Mouse (Mus musculus) cerebellum, postnatal 36 days (tissue): ENCODE measurements around the gene Hspb7.

ENCODE experiments used
- DNase-seq, 2 experiments: peaks; one replicate each; pipeline ENCODE4 v3.0.0; 2021 to 2022; ENCODE audit warnings: mixed read lengths in 2 of 2

Gene Hspb7

GRCm38 (mm10) chr4:141420886-141421285, 307 bp downstream of the Hspb7 start:
- DNase-seq, result no peak

GRCm38 (mm10) chr4:141421423-141421822, 844 bp downstream of the Hspb7 start:
- peak; percentile 41 to 54 for DNase-seq

GRCm38 (mm10) chr4:141422841-141423240, 2.3 kb downstream of the Hspb7 start:
- no peak for DNase-seq

GRCm38 (mm10) chr4:141423288-141423687, 2.7 kb downstream of the Hspb7 start:
- DNase-seq, result no peak

GRCm38 (mm10) chr4:141423691-141424431, 3.3 kb downstream of the Hspb7 start:
- DNase-seq, result no peak

- peak; percentile 46 to 50 for DNase-seq
Observed at GRCm38 (mm10) chr4:141425484-141426479, 5.2 kb downstream of the Hspb7 start.

- no peak for DNase-seq
Observed at GRCm38 (mm10) chr4:141426796-141427745, 6.5 kb downstream of the Hspb7 start.

- DNase-seq, result no peak
Observed at GRCm38 (mm10) chr4:141427921-141428320, 7.3 kb downstream of the Hspb7 start.

- no peak for DNase-seq
Observed at GRCm38 (mm10) chr4:141429381-141429780, 8.8 kb downstream of the Hspb7 start.

GRCm38 (mm10) chr4:141429847-141430246, 9.3 kb downstream of the Hspb7 start:
- no peak for DNase-seq

- DNase-seq, result peak; percentile 82 to 84
Observed at GRCm38 (mm10) chr4:141430997-141431396, 10.4 kb downstream of the Hspb7 start.

- DNase-seq, result peak; percentile 48 to 50
Observed at GRCm38 (mm10) chr4:141432666-141433065, 12.1 kb downstream of the Hspb7 start.

- no peak for DNase-seq
Observed at GRCm38 (mm10) chr4:141433191-141433590, 12.6 kb downstream of the Hspb7 start.

GRCm38 (mm10) chr4:141435974-141436373, 15.4 kb downstream of the Hspb7 start, which contains the start of gene Srarp:
TSS of gene Srarp (minus strand) at chr4:141436105.
- DNase-seq, result no peak

GRCm38 (mm10) chr4:141439083-141439803, 18.7 kb downstream of the Hspb7 start:
- no peak for DNase-seq

- no peak for DNase-seq
Observed at GRCm38 (mm10) chr4:141440877-141441276, 20.3 kb downstream of the Hspb7 start.

GRCm38 (mm10) chr4:141443641-141444429, 23.3 kb downstream of the Hspb7 start:
- no peak for DNase-seq

- peak; percentile 86 to 89 for DNase-seq
Observed at GRCm38 (mm10) chr4:141444451-141445327, 24.1 kb downstream of the Hspb7 start, which contains the start of gene Zbtb17. TSS of gene Zbtb17 (plus strand) at chr4:141444654.

GRCm38 (mm10) chr4:141445328-141445720, 24.7 kb downstream of the Hspb7 start:
- no peak for DNase-seq

- DNase-seq, result no peak
Observed at GRCm38 (mm10) chr4:141446211-141446610, 25.6 kb downstream of the Hspb7 start.
